ENCODE assay signal across 17 mouse cellular contexts in genomic region chr7:73567754-73568161, GRCm38 (mm10). TPM values are rescaled to one million over a fixed set of nuclear protein-coding genes. Genes with fewer than 3 reads are reported as not detected.
DNase-seq lines count a peak whose midpoint lies in the region; ATAC-seq and TF ChIP-seq lines count a peak whose summit lies in the region.
"Had no signal": no experiment of that assay in that cellular context is flagged by ENCODE, and none has a peak within 500 bp of the region (broad histone marks: within the 10 kb centered on the region; RNA-seq: fewer than 3 reads in every experiment).

No protein-coding gene starts in this region.

- no peak for ATAC-seq in heart, embryonic 13.5 days (ENCODE audit: extremely low read depth, insufficient number of reproducible peaks, low FRiP score, low TSS enrichment)
- ATAC-seq in liver, postnatal 0 days, result no peak
- ATAC-seq in liver, embryonic 11.5 days (replicated peaks; ENCODE audit: low FRiP score), result no peak
- ATAC-seq: forebrain, embryonic 15.5 days had no signal

- no peak for TF ChIP-seq EP300 in liver, postnatal 0 days (IDR thresholded peaks at IDR 0.05; ENCODE audit: low read depth)

- no peak for TF ChIP-seq CTCF in liver, postnatal 0 days (IDR thresholded peaks at IDR 0.05; ENCODE audit: low read depth)

- peak; percentile 6 to 62 for DNase-seq in adrenal gland, adult (ENCODE audit: inconsistent age in 2 of 2, low spot score in 1 of 2)
- DNase-seq in adrenal gland, postnatal 10 days, result no peak
- no peak for DNase-seq in heart, postnatal 4 days
- no peak for DNase-seq in liver, postnatal 0 days
- DNase-seq in liver, embryonic 11.5 days (ENCODE audit: low spot score), result no peak
- peak; percentile 34 for DNase-seq in kidney, postnatal 10 days
- no peak for DNase-seq in left cerebral cortex, adult 9 months (ENCODE audit: low spot score in 2 of 2)
- DNase-seq: cerebellum, postnatal 10 days; embryo, embryonic 11 days; lung, adult 18-20 months; right cerebral cortex, postnatal 4 days; thymus, postnatal 14 days had no signal

- peaks cover 20% of the 10 kb centered on the region for H3K4me1 ChIP-seq in heart, embryonic 13.5 days
- peaks cover 15% of the 10 kb centered on the region; the same call in 1 of the 2 replicates for H3K4me1 ChIP-seq in liver, postnatal 0 days (ENCODE audit: insufficient read depth)
- H3K4me1 ChIP-seq in liver, embryonic 11.5 days (replicated peaks; ENCODE audit: control insufficient read depth, insufficient read depth, low read length), result 0 out of 2 replicates have a peak, but pooled peaks cover 6% of the 10 kb centered on the region
- H3K4me1 ChIP-seq: forebrain, embryonic 15.5 days; neural tube, embryonic 13.5 days had no signal

- H3K27me3 ChIP-seq in heart, embryonic 13.5 days (replicated peaks), result no peaks in the 10 kb centered on the region
- H3K27me3 ChIP-seq in liver, postnatal 0 days (ENCODE audit: insufficient read depth, low read length), result no peaks in the 10 kb centered on the region
- H3K27me3 ChIP-seq in liver, embryonic 11.5 days (replicated peaks; ENCODE audit: control insufficient read depth, insufficient read depth, low read length), result no peaks in the 10 kb centered on the region
- H3K27me3 ChIP-seq: forebrain, embryonic 15.5 days; neural tube, embryonic 13.5 days had no signal

- H3K4me3 ChIP-seq in heart, embryonic 13.5 days, result no peak overlapping the region
- H3K4me3 ChIP-seq in liver, postnatal 0 days (ENCODE audit: low read depth, low read length), result no peak overlapping the region
- H3K4me3 ChIP-seq in liver, embryonic 11.5 days (ENCODE audit: low read depth, low read length), result no peak overlapping the region
- H3K4me3 ChIP-seq: forebrain, embryonic 15.5 days; hindbrain, embryonic 10.5 days; layer of hippocampus, adult 2 months; neural tube, embryonic 13.5 days had no signal

- no peaks in the 10 kb centered on the region for H3K36me3 ChIP-seq in heart, embryonic 13.5 days
- H3K36me3 ChIP-seq in liver, postnatal 0 days (replicated peaks; ENCODE audit: insufficient read depth, low read length), result no peaks in the 10 kb centered on the region
- no peaks in the 10 kb centered on the region for H3K36me3 ChIP-seq in liver, embryonic 11.5 days (ENCODE audit: control insufficient read depth, insufficient read depth, low read length)
- H3K36me3 ChIP-seq: forebrain, embryonic 15.5 days; hindbrain, embryonic 10.5 days; neural tube, embryonic 13.5 days had no signal

- no peaks in the 10 kb centered on the region for H3K9me3 ChIP-seq in heart, embryonic 13.5 days
- no peaks in the 10 kb centered on the region for H3K9me3 ChIP-seq in liver, postnatal 0 days (ENCODE audit: low read length)
- H3K9me3 ChIP-seq in liver, embryonic 11.5 days (ENCODE audit: control insufficient read depth, low read length), result no peaks in the 10 kb centered on the region
- H3K9me3 ChIP-seq: forebrain, embryonic 15.5 days; hindbrain, embryonic 10.5 days; neural tube, embryonic 13.5 days had no signal

- H3K27ac ChIP-seq in heart, embryonic 13.5 days (replicated peaks), result peak overlapping the region; percentile 69
- 0 out of 2 replicates have a peak overlapping the region, but pooled peaks have one; percentile 1 for H3K27ac ChIP-seq in liver, postnatal 0 days (ENCODE audit: low read depth)
- no peak overlapping the region for H3K27ac ChIP-seq in liver, embryonic 11.5 days (ENCODE audit: low read depth, low read length)
- H3K27ac ChIP-seq: forebrain, embryonic 15.5 days; hindbrain, embryonic 10.5 days; layer of hippocampus, adult 2 months; neural tube, embryonic 13.5 days had no signal

- H3K9ac ChIP-seq in heart, embryonic 13.5 days, result 0 out of 2 replicates have a peak overlapping the region, but pooled peaks have one; percentile 37
- no peak overlapping the region for H3K9ac ChIP-seq in liver, postnatal 0 days (replicated peaks)
- no peak overlapping the region for H3K9ac ChIP-seq in liver, embryonic 11.5 days (ENCODE audit: low read depth, low read length)
- H3K9ac ChIP-seq: forebrain, embryonic 15.5 days; neural tube, embryonic 13.5 days had no signal

- WGBS in heart, embryonic 13.5 days, result 26% methylated on average over 4 of the region's 4 CpGs
- 66% methylated on average over 4 of the region's 4 CpGs for WGBS in liver, postnatal 0 days (ENCODE audit: insufficient replicate concordance)
- 51% methylated on average over 4 of the region's 4 CpGs for WGBS in liver, embryonic 11.5 days

- 0 out of 2 replicates have a peak overlapping the region, but pooled peaks have one; percentile 7 for H3K4me2 ChIP-seq in heart, embryonic 13.5 days
- no peak overlapping the region for H3K4me2 ChIP-seq in liver, postnatal 0 days (ENCODE audit: low read depth, low read length)
- H3K4me2 ChIP-seq in liver, embryonic 11.5 days, result no peak overlapping the region
- H3K4me2 ChIP-seq: forebrain, embryonic 15.5 days; neural tube, embryonic 13.5 days had no signal

RNA-seq across cellular contexts. Expression of gene Chd2, which starts 26.1 kb away (rescaled TPM):
- 10 to 100 TPM; 42.8 to 62.0 TPM for total RNA-seq in adrenal gland, postnatal 10 days (2021)
- 31.3 and 34.1 TPM in 2 replicates for polyA plus RNA-seq in heart, embryonic 13.5 days (2015; fragmentation: Nextera tagmentation; extraction: Ambion mirVana)
- 10 to 100 TPM; 57.3 to 61.0 TPM for total RNA-seq in heart, postnatal 4 days (2021)
- polyA plus RNA-seq in liver, postnatal 0 days (2015; fragmentation: Nextera tagmentation; extraction: Ambion mirVana), result 14.1 and 17.2 TPM in 2 replicates
- polyA plus RNA-seq in liver, embryonic 11.5 days (2014; fragmentation: Nextera tagmentation; extraction: Ambion mirVana), result 30.9 and 34.5 TPM in 2 replicates

Comparison
In these comparisons a context has a peak if more than half of its experiments do, and no peak if none do; other contexts are left out.
1. DNase-seq: peak in adrenal gland, adult (2 of 2) and kidney, postnatal 10 days (single experiment); none in adrenal gland, postnatal 10 days (single experiment), heart, postnatal 4 days (single experiment), liver, postnatal 0 days (single experiment), liver, embryonic 11.5 days (single experiment) and left cerebral cortex, adult 9 months (0 of 2).